In the genomic region with DNA sequence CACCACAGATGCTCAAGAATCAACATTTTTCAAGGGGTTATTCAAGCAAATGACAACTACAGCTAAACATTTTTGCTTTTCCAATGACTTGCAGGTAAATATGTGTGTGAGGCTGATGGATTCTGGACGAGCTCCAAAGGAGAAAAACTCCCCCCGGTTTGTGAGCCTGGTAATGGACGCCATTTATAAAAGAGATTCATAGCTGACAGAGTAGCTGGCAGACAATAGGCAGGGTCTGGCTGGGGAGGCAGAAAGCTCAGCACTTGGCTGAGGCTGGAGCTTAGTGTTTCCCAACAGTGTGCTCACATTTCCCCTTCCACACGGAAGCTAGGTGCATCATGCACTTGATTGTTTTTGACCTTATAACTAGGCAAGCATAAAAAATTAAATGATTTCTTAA, we compare ENCODE assay signal across 1 mouse cellular context.
TF ChIP-seq lines count a peak whose summit lies in the region.

No protein-coding gene starts in this region.

TF ChIP-seq in MEL, 35 proteins besides CTCF, POLR2A, EP300 and RAD21:
- TF ChIP-seq ZNF384 (IDR thresholded peaks at IDR 0.05; ENCODE audit: low read depth, low read length) (no peak), POLR2AphosphoS2 (IDR thresholded peaks at IDR 0.05; ENCODE audit: low read length) (peak; percentile 24; the same call in 1 of the 2 replicates)
